Mouse (Mus musculus) gonadal fat pad, adult 2 months (tissue): Measurements from ENCODE around the gene Ccdc33. TPM values are rescaled to one million over a fixed set of nuclear protein-coding genes. Genes with fewer than 3 reads are reported as not detected.

Source experiments
- DNase-seq: peaks from one replicate; pipeline ENCODE4 v3.0.0-alpha.2; 2012; ENCODE audit warnings: low read depth
- polyA plus RNA-seq: library from polyadenylated mRNA; depleted of rRNA; stranded (reverse); fragments of >200 nt; gene quantifications from 2 replicates; pipeline ENCODE4 v1.2.3, GENCODE M21; 2012

Gene Ccdc33
- polyA plus RNA-seq, 1 experiment = 1.7 TPM

GRCm38 (mm10) chr9:58048621-58049020 lies 70.0 kb downstream of the Ccdc33 start:
- DNase-seq = no peak

GRCm38 (mm10) chr9:58047061-58047460 lies 71.6 kb downstream of the Ccdc33 start:
- no peak for DNase-seq

- no peak for DNase-seq
Observed at GRCm38 (mm10) chr9:58045646-58046045, 73.0 kb downstream of the Ccdc33 start.

GRCm38 (mm10) chr9:58044828-58045227 lies 73.8 kb downstream of the Ccdc33 start:
- no peak for DNase-seq

GRCm38 (mm10) chr9:58043496-58044017 lies 75.1 kb downstream of the Ccdc33 start:
- DNase-seq = no peak

- no peak for DNase-seq
Observed at GRCm38 (mm10) chr9:58042391-58042790, 76.2 kb downstream of the Ccdc33 start.

- DNase-seq = no peak
Observed at GRCm38 (mm10) chr9:58040977-58041376, 77.6 kb downstream of the Ccdc33 start.

- no peak for DNase-seq
Observed at GRCm38 (mm10) chr9:58038500-58039168, 80.0 kb downstream of the Ccdc33 start.

GRCm38 (mm10) chr9:58036961-58037360 lies 81.7 kb downstream of the Ccdc33 start:
- no peak for DNase-seq

- no peak for DNase-seq
Observed at GRCm38 (mm10) chr9:58035951-58036698, 82.5 kb downstream of the Ccdc33 start.

GRCm38 (mm10) chr9:58035519-58035918 lies 83.1 kb downstream of the Ccdc33 start:
- no peak for DNase-seq

GRCm38 (mm10) chr9:58031895-58032294 lies 86.7 kb downstream of the Ccdc33 start:
- no peak for DNase-seq

- no peak for DNase-seq
Observed at GRCm38 (mm10) chr9:58029635-58030034, 89.0 kb downstream of the Ccdc33 start.

- no peak for DNase-seq
Observed at GRCm38 (mm10) chr9:58028841-58029240, 89.8 kb downstream of the Ccdc33 start.

GRCm38 (mm10) chr9:58027426-58028180 lies 91.0 kb downstream of the Ccdc33 start:
- DNase-seq = no peak

GRCm38 (mm10) chr9:58025995-58026394 lies 92.6 kb downstream of the Ccdc33 start:
- DNase-seq = no peak

- no peak for DNase-seq
Observed at GRCm38 (mm10) chr9:58018385-58018784, 100.2 kb downstream of the Ccdc33 start.

- no peak for DNase-seq
Observed at GRCm38 (mm10) chr9:58016962-58017361, 101.7 kb downstream of the Ccdc33 start.

GRCm38 (mm10) chr9:58015856-58016255 lies 102.8 kb downstream of the Ccdc33 start:
- no peak for DNase-seq

- DNase-seq = no peak
Observed at GRCm38 (mm10) chr9:58014393-58015160, 104.0 kb downstream of the Ccdc33 start.

GRCm38 (mm10) chr9:58012935-58013334 lies 105.7 kb downstream of the Ccdc33 start:
- DNase-seq = no peak

GRCm38 (mm10) chr9:58012486-58012885 lies 106.1 kb downstream of the Ccdc33 start:
- no peak for DNase-seq
